In the genomic region with DNA sequence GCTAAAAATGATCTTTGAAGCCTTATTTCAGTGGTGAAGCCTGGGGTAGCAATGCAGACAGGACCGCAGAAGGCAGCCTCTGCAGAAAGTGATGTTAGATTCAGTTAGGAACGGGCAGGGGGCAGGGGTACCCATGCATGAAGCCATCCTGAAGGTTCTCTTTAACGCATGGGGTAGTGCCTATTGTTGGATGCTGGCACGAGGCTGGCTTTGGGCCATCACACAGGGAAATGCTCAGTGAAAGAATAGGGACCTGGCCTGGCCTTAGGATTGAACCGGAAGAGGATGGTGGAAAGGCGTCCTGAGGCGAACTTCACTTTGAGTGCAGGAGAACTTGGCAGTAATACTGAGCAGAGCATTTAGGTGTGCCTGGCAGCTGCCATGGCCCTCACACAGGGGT, we compare ENCODE assay signal across 25 mouse cellular contexts.
DNase-seq lines count a peak whose midpoint lies in the region; ATAC-seq and TF ChIP-seq lines count a peak whose summit lies in the region.
"Had no signal": no experiment of that assay in that cellular context is flagged by ENCODE, and none has a peak within 500 bp of the region (broad histone marks: within the 10 kb centered on the region; RNA-seq: fewer than 3 reads in every experiment).

No protein-coding gene starts in this region.

- H3K4me3 ChIP-seq in intestine, embryonic 14.5 days (ENCODE audit: low read depth, low read length), result no peak overlapping the region
- H3K4me3 ChIP-seq in intestine, postnatal 0 days (ENCODE audit: low read depth, low read length), result no peak overlapping the region
- no peak overlapping the region for H3K4me3 ChIP-seq in brown adipose tissue, adult 24 weeks (ENCODE audit: insufficient read depth, low read depth, low read length)
- no peak overlapping the region for H3K4me3 ChIP-seq in forebrain, embryonic 15.5 days
- H3K4me3 ChIP-seq: erythroblast, embryonic 14.5 days; liver, embryonic 12.5 days; neural tube, embryonic 13.5 days; stomach, embryonic 15.5 days had no signal

- intact Hi-C loops in heart, postnatal 14 days (cut with DNase I), result no loop called here

- no peaks in the 10 kb centered on the region for H3K27me3 ChIP-seq in intestine, embryonic 14.5 days (replicated peaks; ENCODE audit: control insufficient read depth, insufficient read depth, low read length)
- no peaks in the 10 kb centered on the region for H3K27me3 ChIP-seq in intestine, postnatal 0 days (replicated peaks; ENCODE audit: control insufficient read depth, insufficient read depth, low read length)
- H3K27me3 ChIP-seq in forebrain, embryonic 15.5 days, result no peaks in the 10 kb centered on the region
- H3K27me3 ChIP-seq: liver, embryonic 12.5 days; Patski; stomach, embryonic 15.5 days had no signal

- no peaks in the 10 kb centered on the region for H3K36me3 ChIP-seq in intestine, embryonic 14.5 days (ENCODE audit: control insufficient read depth, insufficient read depth, low read length)
- peaks cover 5% of the 10 kb centered on the region; the same call in 1 of the 2 replicates for H3K36me3 ChIP-seq in intestine, postnatal 0 days (ENCODE audit: control insufficient read depth, insufficient read depth)
- H3K36me3 ChIP-seq in forebrain, embryonic 15.5 days, result peaks cover 11% of the 10 kb centered on the region; the same call in 1 of the 2 replicates
- H3K36me3 ChIP-seq: stomach, embryonic 15.5 days had no signal

- no peak for TF ChIP-seq CTCF in intestine, postnatal 0 days (IDR thresholded peaks at IDR 0.05; ENCODE audit: low read depth)

- no peaks in the 10 kb centered on the region for H3K9me3 ChIP-seq in intestine, embryonic 14.5 days (ENCODE audit: control insufficient read depth, low read length)
- H3K9me3 ChIP-seq in intestine, postnatal 0 days (ENCODE audit: control insufficient read depth), result no peaks in the 10 kb centered on the region
- H3K9me3 ChIP-seq in forebrain, embryonic 15.5 days, result no peaks in the 10 kb centered on the region
- H3K9me3 ChIP-seq: liver, embryonic 12.5 days; neural tube, embryonic 13.5 days; stomach, embryonic 15.5 days had no signal

- peak; percentile 86 for DNase-seq in heart, adult 11 months
- no peak for DNase-seq in heart, postnatal 14 days
- DNase-seq in intestine, embryonic 14.5 days (ENCODE audit: low spot score), result peak; percentile 35
- no peak for DNase-seq in layer of hippocampus, adult 18-20 months (ENCODE audit: low spot score in 2 of 2)
- no peak for DNase-seq in kidney, postnatal 14 days
- DNase-seq: adrenal gland, postnatal 14 days; cerebellum, adult 18-20 months; cerebellum, postnatal 14 days; gastrocnemius, postnatal 36 days; heart, postnatal 36 days; kidney, adult 11 months; kidney, postnatal 36 days; liver, postnatal 0 days; lung, postnatal 36 days; right cerebral cortex, postnatal 25 days; thymus, postnatal 25 days had no signal

- WGBS in intestine, embryonic 14.5 days, result 85% methylated on average over 7 of the region's 7 CpGs
- WGBS in intestine, postnatal 0 days, result 82% methylated on average over 7 of the region's 7 CpGs
- 35% methylated on average over 7 of the region's 7 CpGs for WGBS in forebrain, embryonic 15.5 days

- no peak for ATAC-seq in intestine, embryonic 14.5 days (replicated peaks; ENCODE audit: low FRiP score, low TSS enrichment, low read depth)
- no peak for ATAC-seq in intestine, postnatal 0 days
- ATAC-seq in forebrain, embryonic 15.5 days (replicated peaks), result peak; percentile 42; the same call in 1 of the 2 replicates
- ATAC-seq: liver, embryonic 12.5 days; Patski had no signal

- peaks cover 6% of the 10 kb centered on the region; the same call in 1 of the 2 replicates for H3K4me1 ChIP-seq in intestine, embryonic 14.5 days (replicated peaks; ENCODE audit: control insufficient read depth, insufficient read depth, low read length)
- H3K4me1 ChIP-seq in intestine, postnatal 0 days (replicated peaks; ENCODE audit: control insufficient read depth, insufficient read depth, low read length), result no peaks in the 10 kb centered on the region
- H3K4me1 ChIP-seq in brown adipose tissue, adult 24 weeks (ENCODE audit: control insufficient read depth, insufficient read depth, insufficient read length, low read length), result peaks cover 20% of the 10 kb centered on the region
- peaks cover 7% of the 10 kb centered on the region for H3K4me1 ChIP-seq in forebrain, embryonic 15.5 days

- H3K27ac ChIP-seq in intestine, embryonic 14.5 days (ENCODE audit: low read depth), result no peak overlapping the region
- no peak overlapping the region for H3K27ac ChIP-seq in intestine, postnatal 0 days (ENCODE audit: low read depth, low read length)
- H3K27ac ChIP-seq in brown adipose tissue, adult 24 weeks (replicated peaks; ENCODE audit: low read depth, low read length), result 0 out of 2 replicates have a peak overlapping the region, but pooled peaks have one; percentile 1
- no peak overlapping the region for H3K27ac ChIP-seq in forebrain, embryonic 15.5 days (replicated peaks)
- H3K27ac ChIP-seq: liver, embryonic 12.5 days; neural tube, embryonic 13.5 days; stomach, embryonic 15.5 days had no signal

- H3K9ac ChIP-seq in intestine, embryonic 14.5 days (ENCODE audit: low read length), result no peak overlapping the region
- no peak overlapping the region for H3K9ac ChIP-seq in intestine, postnatal 0 days (ENCODE audit: low read depth, low read length)
- no peak overlapping the region for H3K9ac ChIP-seq in forebrain, embryonic 15.5 days (replicated peaks)
- H3K9ac ChIP-seq: liver, embryonic 12.5 days; liver, postnatal 0 days; neural tube, embryonic 13.5 days; stomach, embryonic 15.5 days had no signal

- no peak overlapping the region for H3K4me2 ChIP-seq in intestine, embryonic 14.5 days (ENCODE audit: low read length)
- H3K4me2 ChIP-seq in intestine, postnatal 0 days (replicated peaks; ENCODE audit: low read depth), result no peak overlapping the region
- H3K4me2 ChIP-seq in forebrain, embryonic 15.5 days (replicated peaks), result no peak overlapping the region
- H3K4me2 ChIP-seq: liver, embryonic 12.5 days; midbrain, embryonic 11.5 days; neural tube, embryonic 13.5 days; stomach, embryonic 15.5 days had no signal

Comparison
In these comparisons a context has a peak if more than half of its experiments do, and no peak if none do; other contexts are left out.
1. DNase-seq: peak in heart, adult 11 months (single experiment) and intestine, embryonic 14.5 days (single experiment); none in heart, postnatal 14 days (0 of 2), layer of hippocampus, adult 18-20 months (0 of 2) and kidney, postnatal 14 days (single experiment).